Mouse (Mus musculus) ES-E14 (cell line): ENCODE measurements around the gene Fhad1. TPM values are rescaled to one million over a fixed set of nuclear protein-coding genes. Genes with fewer than 3 reads are reported as not detected.

Source experiments
- DNase-seq: peaks from one replicate; pipeline ENCODE4 v3.0.0-alpha.2; 2013; ENCODE audit warnings: low read depth, low spot score
- H3K27ac ChIP-seq: 2 replicates; pipeline ENCODE4 v1.5.1; 2012; ENCODE audit warnings: low read depth, mild to moderate bottlenecking, low read length, moderate library complexity, mixed read lengths; ENCODE audit not compliant: poor library complexity, insufficient read depth, severe bottlenecking
- H3K36me3 ChIP-seq: 2 replicates; pipeline ENCODE4 v1.6.1; 2012; ENCODE audit warnings: mild to moderate bottlenecking, low read length, moderate library complexity, mixed read lengths; ENCODE audit not compliant: control insufficient read depth, poor library complexity, insufficient read depth, severe bottlenecking
- H3K4me1 ChIP-seq, 2 experiments: fragments of 150-350 bp in 1 of 2; sonication (generic) in 1 of 2; 2 replicates each; pipeline ENCODE4 v1.6.1; 2012; ENCODE audit warnings: low read length in 2 of 2, mild to moderate bottlenecking in 1 of 2, mixed read lengths in 1 of 2; ENCODE audit not compliant: control insufficient read depth in 2 of 2, insufficient read depth in 2 of 2, poor library complexity in 1 of 2
- H3K4me3 ChIP-seq, 2 experiments: fragments of 150-350 bp in 1 of 2; sonication (generic) in 1 of 2; 2 replicates each; pipeline ENCODE4 v1.5.1; 2012; ENCODE audit warnings: low read length in 2 of 2, low read depth in 1 of 2, mild to moderate bottlenecking in 1 of 2, mixed read lengths in 1 of 2; ENCODE audit not compliant: insufficient read depth in 1 of 2, poor library complexity in 1 of 2, severe bottlenecking in 1 of 2
- H3K9ac ChIP-seq: 2 replicates; pipeline ENCODE4 v1.6.1; 2012; ENCODE audit warnings: low read depth, mild to moderate bottlenecking, low read length, mixed read lengths; ENCODE audit not compliant: poor library complexity, insufficient read depth, severe bottlenecking
- H3K9me3 ChIP-seq: fragments of 150-350 bp; sonication (generic); 2 replicates; pipeline ENCODE4 v1.6.1; 2012; ENCODE audit warnings: low read depth, mild to moderate bottlenecking, low read length; ENCODE audit not compliant: control insufficient read depth, insufficient read depth
- CHD2 ChIP-seq: IDR thresholded peaks from 2 replicates; pipeline ENCODE4 v1.6.1; 2014; ENCODE audit warnings: mild to moderate bottlenecking, low read depth, low read length, inconsistent platforms
- HCFC1 ChIP-seq: IDR thresholded peaks from 2 replicates; pipeline ENCODE4 v1.6.1; 2012; ENCODE audit warnings: low read length, inconsistent platforms, borderline replicate concordance; ENCODE audit not compliant: insufficient read depth
- MAFK ChIP-seq: IDR thresholded peaks from 2 replicates; pipeline ENCODE4 v1.6.1; 2014; ENCODE audit warnings: mild to moderate bottlenecking, low read depth, low read length, inconsistent platforms; ENCODE audit not compliant: insufficient read depth
- ZC3H11A ChIP-seq: IDR thresholded peaks from 2 replicates; pipeline ENCODE4 v1.6.1; 2012; ENCODE audit warnings: low read depth, mild to moderate bottlenecking, inconsistent platforms, low read length, borderline replicate concordance
- ZNF384 ChIP-seq: IDR thresholded peaks from 2 replicates; pipeline ENCODE4 v1.6.1; 2012; ENCODE audit warnings: low read depth, low read length, inconsistent platforms
- in situ Hi-C, 2 experiments: fragments of 600-800 bp; cut with MboI; formaldehyde crosslinking; loops; one replicate each; pipeline ENCODE4 v1.15.1; 2025; ENCODE audit warnings: low sequenced_read_pairs in 2 of 2, inconsistent platforms in 1 of 2; ENCODE audit not compliant: unreplicated experiment in 2 of 2
- total RNA-seq: library from RNA; depleted of rRNA; stranded (reverse); fragments of 300-350 nt; gene quantifications from 2 replicates; pipeline ENCODE4 v1.2.3, GENCODE M21; 2012

The Fhad1 gene
- total RNA-seq, 1 experiment: 0.49 TPM

DNA sequence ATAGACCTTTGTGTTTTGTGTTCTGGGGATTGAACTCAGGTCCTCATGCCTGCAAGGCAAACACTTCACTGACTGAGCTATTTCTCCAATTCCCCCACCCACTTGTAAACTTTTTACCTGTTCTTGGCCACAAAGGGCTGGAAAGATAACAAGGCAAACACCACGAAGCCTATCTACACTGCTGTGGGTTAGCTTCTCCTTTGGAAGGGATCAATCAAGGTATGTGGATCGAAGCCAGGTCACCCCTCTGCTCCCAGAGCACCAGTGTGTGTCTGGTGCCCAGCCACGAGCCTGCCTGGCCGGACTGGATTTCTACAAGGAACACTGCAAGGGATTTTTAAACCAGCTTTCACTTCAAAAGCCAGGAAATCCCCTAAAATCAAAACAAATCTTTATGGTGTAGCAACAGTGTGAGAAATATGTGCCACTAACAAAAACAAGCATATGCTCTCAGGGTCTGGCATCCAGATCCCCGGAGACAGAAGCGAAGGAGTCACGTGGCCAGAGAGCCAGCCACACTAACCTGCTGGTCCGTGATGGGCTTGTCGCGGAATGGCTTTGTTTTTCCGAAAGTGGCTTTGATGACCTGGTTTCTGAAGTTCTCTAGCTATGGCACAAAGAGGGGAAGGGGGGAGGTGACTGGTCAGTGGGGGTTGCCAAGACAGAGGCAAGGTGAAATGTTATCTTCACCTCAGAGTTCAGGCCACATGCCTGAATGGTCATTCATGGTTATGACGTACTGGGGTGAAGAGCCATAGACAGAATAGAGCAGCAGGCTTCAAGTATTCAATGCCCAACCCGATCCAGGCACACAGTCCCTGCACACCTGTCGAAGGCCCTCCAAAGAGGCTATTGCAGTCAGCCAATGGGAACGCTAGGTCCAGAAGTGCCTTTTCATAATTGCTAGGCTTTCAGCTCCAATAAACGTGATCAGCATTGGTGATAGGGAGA is 59.8 kb downstream of the Fhad1 start:
- no peaks in the 10 kb centered on the region for H3K9me3 ChIP-seq
- in situ Hi-C loops: no loop called here
- no peak overlapping the region for H3K27ac ChIP-seq
- TF ChIP-seq HCFC1 (no peak), MAFK (no peak), ZNF384 (no peak), ZC3H11A (no peak), CHD2 (no peak)
- no peaks in the 10 kb centered on the region for H3K36me3 ChIP-seq
- peaks cover 0 to 7% of the 10 kb centered on the region in 2 experiments; a peak in 3 of 4 replicates for H3K4me1 ChIP-seq
- H3K4me3 ChIP-seq: no peak overlapping the region
- no peak overlapping the region for H3K9ac ChIP-seq
- no peak for DNase-seq

DNA sequence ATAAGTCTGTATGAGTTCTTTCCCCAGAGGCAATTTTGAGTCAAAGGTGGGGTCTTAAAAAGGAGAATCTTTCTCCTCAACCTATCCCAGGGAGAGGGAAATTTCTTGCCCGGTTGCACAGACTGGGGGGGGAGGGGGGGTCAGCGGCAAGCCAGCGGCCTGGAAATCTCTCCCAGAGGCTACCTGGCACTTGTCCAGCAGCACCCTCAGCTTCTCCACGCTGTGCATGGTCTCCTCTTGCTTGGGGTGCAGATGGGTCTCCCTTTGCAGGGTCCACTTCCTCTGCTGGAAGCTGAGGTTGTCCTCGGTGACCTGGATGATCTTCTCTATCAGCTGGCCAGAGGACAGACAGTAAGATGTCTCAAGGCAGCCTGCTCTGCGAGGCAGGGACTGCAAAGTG is 61.0 kb downstream of the Fhad1 start:
- no peak for DNase-seq
- no peak overlapping the region for H3K4me3 ChIP-seq
- no peaks in the 10 kb centered on the region for H3K36me3 ChIP-seq
- no peaks in the 10 kb centered on the region for H3K9me3 ChIP-seq
- in situ Hi-C loops: no loop called here
- H3K9ac ChIP-seq: no peak overlapping the region
- H3K27ac ChIP-seq: no peak overlapping the region
- peaks cover 0 to 7% of the 10 kb centered on the region in 2 experiments; a peak in 3 of 4 replicates for H3K4me1 ChIP-seq
- TF ChIP-seq MAFK (no peak), CHD2 (no peak), HCFC1 (no peak), ZC3H11A (no peak), ZNF384 (no peak)

DNA sequence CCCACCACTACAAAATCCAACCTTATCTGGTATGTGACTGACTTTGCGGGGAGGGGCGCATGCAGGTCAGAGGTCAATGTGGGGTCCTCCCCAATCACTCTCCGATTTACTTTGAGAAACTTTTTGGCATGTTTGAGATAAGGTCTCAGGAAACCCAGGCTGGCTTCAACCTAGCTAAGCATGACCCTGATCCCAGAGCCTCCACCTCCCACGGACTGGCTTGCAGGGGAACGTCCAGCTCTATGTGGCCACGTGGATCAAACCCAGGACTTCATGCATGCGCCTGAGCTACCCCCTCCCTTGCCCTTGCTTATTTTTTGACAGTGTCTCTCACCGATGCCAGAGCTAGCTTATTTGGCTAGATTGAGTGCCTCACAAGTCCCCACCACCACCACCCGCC is 61.6 kb downstream of the Fhad1 start:
- no peak for TF ChIP-seq MAFK
- no peak for TF ChIP-seq ZNF384
- TF ChIP-seq CHD2: no peak
- TF ChIP-seq HCFC1: no peak
- no peak for TF ChIP-seq ZC3H11A
- Histone ChIP-seq H3K4me1 (peaks cover 0 to 4% of the 10 kb centered on the region in 2 experiments; a peak in 3 of 4 replicates), H3K9me3 (no peaks in the 10 kb centered on the region), H3K9ac (no peak overlapping the region), H3K4me3 (no peak overlapping the region), H3K27ac (no peak overlapping the region), H3K36me3 (no peaks in the 10 kb centered on the region)
- in situ Hi-C loops: no loop called here
- DNase-seq: no peak

DNA sequence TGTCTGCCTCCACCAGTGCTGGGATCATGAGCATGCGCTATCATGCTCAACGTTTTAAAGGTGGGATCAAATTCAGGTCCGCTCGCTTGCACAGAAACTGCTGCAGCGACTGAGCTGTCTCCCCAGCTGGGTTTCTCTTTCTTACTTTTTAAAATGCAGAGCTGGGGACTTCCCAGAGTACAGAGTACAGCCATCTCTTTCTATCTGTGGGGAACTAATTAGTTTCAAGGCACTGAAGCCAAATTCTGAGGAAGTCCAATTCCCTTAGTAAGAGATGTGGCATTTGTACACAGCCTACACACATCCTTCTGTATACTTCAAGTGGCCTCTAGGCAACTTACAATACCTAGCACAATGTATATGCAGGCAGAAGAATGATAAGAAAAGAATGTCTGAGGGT is 62.1 kb downstream of the Fhad1 start:
- H3K27ac ChIP-seq: no peak overlapping the region
- peaks cover 0 to 4% of the 10 kb centered on the region in 2 experiments; a peak in 3 of 4 replicates for H3K4me1 ChIP-seq
- no peak for DNase-seq
- TF ChIP-seq ZC3H11A (no peak), HCFC1 (no peak), ZNF384 (no peak), MAFK (no peak), CHD2 (no peak)
- H3K9me3 ChIP-seq: no peaks in the 10 kb centered on the region
- in situ Hi-C loops: no loop called here
- H3K9ac ChIP-seq: no peak overlapping the region
- no peaks in the 10 kb centered on the region for H3K36me3 ChIP-seq
- no peak overlapping the region for H3K4me3 ChIP-seq
